Mouse (Mus musculus) spleen, adult 10 weeks (tissue): ENCODE data around the gene Hsd3b2. TPM values are rescaled to one million over a fixed set of nuclear protein-coding genes. Genes with fewer than 3 reads are reported as not detected.

ENCODE experiments used
- polyA plus RNA-seq: library from polyadenylated mRNA; stranded (reverse); fragments of 350-450 nt; fragmentation: Illumina TruSeq; extraction: RNeasy Lipid Tissue Mini Kit (QIAGEN cat#74804); gene quantifications from one replicate; pipeline ENCODE4 v1.2.3, GENCODE M21; 2015; ENCODE audit warnings: low replicate concordance; ENCODE audit not compliant: insufficient read depth

Hsd3b2 gene
- not detected for polyA plus RNA-seq

DNA sequence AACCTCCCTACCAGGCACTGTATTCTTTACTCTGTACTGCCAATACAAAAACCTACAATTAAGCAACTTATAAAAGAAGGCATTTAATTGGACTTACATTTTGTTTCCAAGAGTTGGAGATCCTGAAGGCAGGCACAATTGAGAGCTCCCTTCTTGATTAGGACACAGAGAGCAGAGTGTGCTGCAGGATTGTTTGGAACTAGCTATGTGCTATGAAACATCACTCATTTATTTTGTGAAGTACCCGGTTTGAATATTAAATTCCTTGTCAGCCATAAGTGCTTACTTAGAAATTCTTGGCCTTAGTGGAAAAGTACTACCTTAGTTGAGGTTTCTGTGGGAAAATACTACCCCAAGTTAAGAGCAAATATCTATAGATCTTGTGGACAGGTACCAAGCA lies at the start of gene Hsd3b2:
Gene Hsd3b2, minus strand, starts transcription at position 168 of the 400 bp plus-strand sequence.

Other genes starting within 250 kb of the Hsd3b2 start
- gene Hsd3b4, start 214.0 kb downstream of the Hsd3b2 start, polyA plus RNA-seq: not detected
- gene Gm10681, start 135.7 kb downstream of the Hsd3b2 start, polyA plus RNA-seq: not detected
- gene Hsd3b5, start 94.3 kb downstream of the Hsd3b2 start, polyA plus RNA-seq: not detected
- not detected for gene Hsd3b3, start 38.6 kb upstream of the Hsd3b2 start, polyA plus RNA-seq
- not detected for gene Hsd3b6, start 89.9 kb upstream of the Hsd3b2 start, polyA plus RNA-seq
- gene Hsd3b1, start 135.3 kb upstream of the Hsd3b2 start, polyA plus RNA-seq: not detected
- gene Hao2, start 168.7 kb upstream of the Hsd3b2 start, polyA plus RNA-seq: not detected